Mouse (Mus musculus) thymus, postnatal 14 days (tissue): ENCODE results near the gene Btbd11.
"Not testable (repeated sequence)": the region's sequence is repeated elsewhere in the genome, so short reads cannot be mapped to it uniquely, and the experiment has no call there.

Experiments
- DNase-seq: peaks from one replicate; pipeline ENCODE4 v3.0.0; 2021

Gene Btbd11

GRCm38 (mm10) chr10:85709790-85710189, 323.2 kb downstream of the Btbd11 start:
- not testable (repeated sequence) for DNase-seq
